Mouse (Mus musculus): ENCODE measurements around the gene Speer4b.

GRCm38 (mm10) chr5:27456981-27457380 is 44.3 kb downstream of the Speer4b start:
- TF ChIP-seq EP300 (IDR thresholded peaks at IDR 0.05; ENCODE audit: insufficient read depth, low read depth, low read length) (no peak), CTCF (IDR thresholded peaks at IDR 0.05) (no peak)

All from heart, adult 2 months (tissue).